Mouse (Mus musculus) retina, postnatal 7 days (tissue): ENCODE measurements around the gene 9530003J23Rik.
A peak's percentile ranks its signal among the peaks of the same experiment; 100 is the strongest.
"Not testable (repeated sequence)": the region's sequence is repeated elsewhere in the genome, so short reads cannot be mapped to it uniquely, and the experiment has no call there.

Experiments used
- DNase-seq: peaks from one replicate; pipeline ENCODE4 v3.0.0-alpha.2; 2012; ENCODE audit warnings: low read depth, low spot score

Gene 9530003J23Rik

DNA sequence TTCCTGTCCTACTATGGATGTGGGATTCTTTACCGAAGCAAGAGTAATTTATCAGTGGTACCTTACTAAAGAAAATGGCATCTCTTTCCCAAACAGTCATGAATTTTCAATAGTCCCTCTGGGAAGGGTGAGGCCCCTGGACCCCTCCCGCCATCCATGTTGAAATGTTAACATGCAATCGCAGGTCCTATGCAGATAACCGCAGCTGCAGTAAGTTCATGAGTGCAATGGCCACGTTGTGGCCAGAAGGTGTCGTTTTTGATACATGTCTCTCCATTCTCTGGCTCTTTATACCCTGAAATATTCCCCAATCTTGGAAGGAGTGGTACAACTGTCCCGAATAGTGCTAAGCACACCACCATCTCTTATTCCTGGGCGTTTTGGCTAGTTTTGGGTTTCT lies 13.4 kb downstream of the 9530003J23Rik start:
- no peak for DNase-seq

DNA sequence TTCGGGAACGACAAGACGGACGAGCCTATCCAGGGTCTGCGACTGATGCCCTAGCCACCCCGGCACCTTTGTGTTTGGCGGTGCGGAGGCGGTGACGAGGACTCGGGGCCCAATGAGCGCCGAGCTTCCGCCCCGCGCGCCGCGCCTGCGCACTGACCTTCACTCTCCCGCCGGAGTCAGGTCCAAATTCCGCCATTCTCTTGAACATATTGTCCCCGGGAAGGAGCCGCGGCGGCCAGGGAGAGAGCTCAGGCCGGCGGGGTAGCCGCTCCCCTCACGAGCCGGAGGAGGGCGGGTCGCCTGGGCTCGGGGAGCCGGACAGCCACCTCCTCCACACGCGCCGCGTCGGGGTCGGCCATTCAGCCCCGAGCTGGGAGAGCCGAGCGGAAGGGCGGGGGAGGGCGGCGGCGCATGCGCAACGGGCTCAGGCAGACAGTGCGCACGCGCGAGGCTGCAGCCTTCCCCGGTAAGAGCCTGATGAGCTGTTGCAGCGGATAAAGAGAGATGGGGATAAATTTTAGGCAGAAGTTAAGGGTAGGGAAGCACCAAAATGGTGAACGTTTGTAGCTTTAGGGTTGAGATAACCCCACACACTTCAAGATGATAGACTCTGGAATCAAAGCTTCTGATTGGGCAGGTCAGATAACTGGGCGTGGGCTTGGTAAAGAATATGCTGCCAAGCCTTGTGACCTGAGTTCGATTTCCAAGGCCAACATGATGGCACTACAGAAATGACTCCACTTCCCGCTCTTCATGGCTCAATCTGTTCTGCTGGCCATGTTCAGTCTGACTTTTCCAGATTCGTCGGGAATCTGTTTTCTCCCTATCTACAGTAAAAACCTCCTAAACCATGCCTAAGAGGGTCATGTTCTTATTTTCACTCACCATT lies 14.2 kb downstream of the 9530003J23Rik start, which contains the start of gene Yeats4:
Gene Yeats4, minus strand, starts transcription at position 406 of the 889 bp plus-strand sequence.
- peak; percentile 90 for DNase-seq

DNA sequence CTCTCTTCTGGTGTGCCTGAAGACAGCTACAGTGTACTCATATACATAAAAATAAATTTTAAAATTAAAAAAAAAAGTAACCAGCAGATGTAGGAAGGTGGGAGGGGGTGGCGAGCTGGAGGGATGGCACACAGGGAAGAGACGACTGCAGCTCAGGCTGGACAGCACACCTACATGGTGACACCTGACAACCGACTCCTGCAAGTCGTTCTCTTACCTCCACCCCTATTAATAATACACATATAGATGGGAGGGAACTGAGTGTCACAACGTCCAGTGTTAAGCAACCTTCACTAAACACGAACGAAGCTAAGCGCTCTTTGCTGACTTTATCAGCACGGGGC lies 14.8 kb downstream of the 9530003J23Rik start:
- DNase-seq: no peak

GRCm38 (mm10) chr10:117222821-117223220 lies 15.7 kb downstream of the 9530003J23Rik start:
- peak; percentile 63 for DNase-seq

- no peak for DNase-seq
Observed at GRCm38 (mm10) chr10:117218351-117218750, 20.2 kb downstream of the 9530003J23Rik start.

- no peak for DNase-seq
Observed at GRCm38 (mm10) chr10:117217246-117217840, 21.2 kb downstream of the 9530003J23Rik start.

GRCm38 (mm10) chr10:117216793-117217192 lies 21.7 kb downstream of the 9530003J23Rik start:
- DNase-seq: no peak

- no peak for DNase-seq
Observed at GRCm38 (mm10) chr10:117216132-117216495, 22.4 kb downstream of the 9530003J23Rik start.

DNA sequence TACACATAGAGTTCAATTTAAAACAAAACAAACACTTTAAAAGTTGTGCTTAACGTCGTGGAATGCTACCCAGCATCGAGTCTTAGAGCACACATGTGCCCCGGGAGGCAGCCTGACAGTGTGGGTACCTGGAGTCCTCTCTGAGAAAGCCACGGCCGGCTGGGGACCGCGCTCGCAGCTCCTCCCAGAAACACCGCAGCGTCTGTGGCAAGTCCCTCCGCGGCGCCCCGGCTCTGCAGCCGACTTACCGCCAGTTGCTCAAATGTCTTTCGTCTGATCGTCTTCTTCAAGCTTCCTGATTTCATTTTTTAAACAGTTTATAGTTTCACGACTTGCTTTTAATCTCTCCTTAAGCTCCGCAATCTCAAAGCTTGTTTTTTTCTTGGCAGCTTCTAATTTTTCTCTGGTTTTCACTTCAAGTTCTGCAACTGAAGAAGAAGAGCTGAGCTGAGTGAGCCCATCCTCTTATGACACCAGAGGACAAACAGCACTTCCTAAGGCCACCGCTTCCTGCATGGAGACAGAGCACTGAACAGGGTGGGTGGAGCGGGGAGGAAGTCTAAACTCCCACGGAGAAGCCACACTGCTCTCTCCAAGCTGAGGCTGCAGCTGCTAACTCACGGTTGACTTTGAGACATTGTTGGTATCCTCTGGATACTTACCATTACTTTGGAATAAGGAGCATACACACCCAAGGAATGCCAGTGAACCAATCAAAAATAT lies 22.9 kb downstream of the 9530003J23Rik start:
- no peak for DNase-seq

GRCm38 (mm10) chr10:117211023-117211422 lies 27.5 kb downstream of the 9530003J23Rik start:
- no peak for DNase-seq

DNA sequence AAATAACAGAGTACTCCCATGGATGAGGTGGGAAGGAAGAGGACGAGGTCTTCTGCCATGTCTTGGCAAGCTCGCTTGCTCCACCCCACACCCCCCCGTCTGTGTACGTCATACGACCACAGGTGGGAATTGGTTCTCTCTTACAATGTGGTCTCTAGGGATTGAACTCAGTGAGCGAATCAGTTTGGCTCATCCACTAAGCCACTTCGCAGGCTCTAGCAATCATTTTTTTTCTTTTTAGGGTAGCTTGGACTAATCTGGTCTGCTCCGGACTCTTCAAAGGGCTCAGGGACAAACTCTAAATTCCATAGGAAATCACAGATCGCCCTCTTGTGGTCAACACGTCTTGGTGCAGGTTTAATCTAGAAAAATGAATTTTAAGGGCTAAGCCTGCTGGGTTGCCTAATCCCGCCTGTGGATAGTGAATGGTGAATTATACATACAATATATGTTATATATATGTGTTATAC lies 29.0 kb downstream of the 9530003J23Rik start:
- peak; percentile 74 for DNase-seq

DNA sequence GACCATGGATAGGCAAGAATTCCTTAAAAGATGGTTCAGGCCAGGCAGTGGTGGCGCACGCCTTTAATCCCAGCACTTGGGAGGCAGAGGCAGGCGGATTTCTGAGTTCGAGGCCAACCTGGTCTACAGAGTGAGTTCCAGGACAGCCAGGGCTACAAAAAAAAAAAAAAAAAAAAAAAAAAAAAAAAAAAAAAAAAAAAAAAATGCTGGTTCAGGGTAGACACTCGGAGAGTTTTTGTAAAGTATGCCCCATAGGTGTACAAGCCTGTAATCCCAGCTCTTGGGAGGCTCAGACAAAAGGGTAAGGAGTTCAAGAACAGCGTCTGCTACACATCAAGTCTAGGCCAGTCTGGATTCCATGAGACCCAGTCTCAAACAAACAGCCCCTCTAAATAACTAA lies 29.7 kb downstream of the 9530003J23Rik start:
- not testable (repeated sequence) for DNase-seq

DNA sequence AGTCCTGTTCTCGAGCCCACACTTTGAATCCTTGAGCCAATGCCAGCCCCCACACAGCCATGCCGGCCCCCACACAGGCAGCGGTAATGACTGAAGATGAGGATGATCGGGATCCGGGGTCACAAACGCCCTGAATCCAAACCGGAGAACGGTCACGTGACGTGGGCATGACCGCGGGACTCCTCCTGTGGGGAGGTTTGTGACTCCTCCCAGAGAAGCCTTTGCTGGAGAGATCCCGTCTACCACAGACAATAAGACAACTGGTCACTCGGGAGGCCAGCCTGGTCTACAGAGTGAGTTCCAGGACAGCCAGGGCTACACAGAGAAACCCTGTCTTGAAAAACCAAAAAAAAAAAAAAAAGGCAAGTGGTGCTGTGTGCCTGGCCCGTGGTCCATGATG lies 30.3 kb downstream of the 9530003J23Rik start:
- no peak for DNase-seq

DNA sequence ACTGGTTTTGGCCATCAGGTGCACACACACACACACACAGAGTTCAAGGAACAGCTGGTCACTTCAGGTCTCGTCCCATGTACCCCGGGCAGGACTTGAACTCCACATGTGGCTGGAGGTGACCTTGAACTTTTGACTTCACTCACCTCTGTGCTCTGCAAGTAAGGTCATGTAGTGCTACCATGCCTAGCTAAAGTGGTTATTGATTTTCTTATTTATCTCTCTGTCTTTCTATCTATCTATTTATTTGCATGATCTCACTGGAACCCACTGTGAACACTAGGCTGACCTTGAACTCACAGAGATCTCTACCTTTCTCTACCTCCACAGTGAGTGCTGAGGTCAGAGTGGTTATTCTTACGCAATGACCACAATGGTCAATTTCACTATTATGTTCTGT lies 32.4 kb downstream of the 9530003J23Rik start:
- no peak for DNase-seq

DNA sequence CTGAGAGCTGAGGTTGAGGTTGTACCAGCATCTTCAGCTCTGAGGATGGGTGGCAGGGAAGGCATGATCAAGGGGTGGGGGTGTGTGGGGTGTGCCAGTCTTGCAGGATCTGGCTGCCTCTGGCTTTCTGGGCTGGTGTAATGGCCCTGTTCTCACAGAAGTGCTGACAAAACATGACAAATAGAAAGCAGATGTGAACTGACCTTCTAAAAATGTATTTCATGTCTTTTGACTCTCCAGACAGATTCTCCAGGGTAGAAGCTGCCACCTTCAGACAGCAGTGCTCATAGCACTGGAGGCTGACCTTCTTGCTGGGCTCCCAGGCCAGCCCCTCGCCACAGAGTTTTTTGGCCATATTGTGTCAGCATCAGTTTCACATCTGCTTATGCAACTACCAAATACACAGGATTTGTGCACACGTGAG lies 34.9 kb downstream of the 9530003J23Rik start:
- DNase-seq: no peak

GRCm38 (mm10) chr10:117202981-117203557 lies 35.4 kb downstream of the 9530003J23Rik start:
- no peak for DNase-seq

- no peak for DNase-seq
Observed at GRCm38 (mm10) chr10:117199701-117200100, 38.8 kb downstream of the 9530003J23Rik start.

DNA sequence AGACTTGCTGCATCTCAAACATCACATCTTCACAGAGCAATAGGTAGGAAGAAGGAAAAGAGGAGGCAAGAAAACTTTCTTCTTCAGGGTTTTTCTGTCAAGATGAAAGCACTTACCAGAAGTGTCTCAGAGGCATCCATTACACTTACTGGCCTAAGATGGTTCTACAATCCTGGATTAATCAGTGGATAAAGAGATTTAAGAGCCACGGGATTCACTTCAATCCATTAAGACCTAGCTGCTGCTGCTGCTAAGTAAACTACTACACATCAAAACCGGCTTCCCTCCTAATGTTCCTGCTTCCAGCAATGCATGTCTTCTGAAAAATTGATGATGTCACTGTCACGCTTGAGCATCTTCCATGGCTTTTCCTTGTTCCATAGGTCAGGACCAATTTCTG lies 41.8 kb downstream of the 9530003J23Rik start:
- DNase-seq: peak; percentile 54

DNA sequence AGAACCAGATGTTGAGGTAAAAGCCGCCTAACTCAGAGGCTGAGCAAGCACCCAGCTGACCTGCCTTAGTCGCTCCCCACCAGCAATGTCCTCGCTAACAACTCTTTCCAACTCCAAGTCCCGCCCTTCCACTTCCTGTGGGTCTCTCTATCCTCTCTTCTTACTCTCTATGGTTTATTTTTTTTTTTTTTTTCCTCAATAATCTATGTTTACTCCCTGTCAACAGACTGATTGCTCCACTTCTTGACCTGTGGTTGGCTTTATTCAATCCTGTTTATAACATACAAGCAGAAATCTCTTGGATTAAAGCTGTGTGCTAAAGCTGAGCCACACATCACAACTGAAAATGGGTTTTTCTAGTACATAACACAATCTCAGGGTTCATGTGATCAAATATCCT lies 42.8 kb downstream of the 9530003J23Rik start:
- DNase-seq: no peak

DNA sequence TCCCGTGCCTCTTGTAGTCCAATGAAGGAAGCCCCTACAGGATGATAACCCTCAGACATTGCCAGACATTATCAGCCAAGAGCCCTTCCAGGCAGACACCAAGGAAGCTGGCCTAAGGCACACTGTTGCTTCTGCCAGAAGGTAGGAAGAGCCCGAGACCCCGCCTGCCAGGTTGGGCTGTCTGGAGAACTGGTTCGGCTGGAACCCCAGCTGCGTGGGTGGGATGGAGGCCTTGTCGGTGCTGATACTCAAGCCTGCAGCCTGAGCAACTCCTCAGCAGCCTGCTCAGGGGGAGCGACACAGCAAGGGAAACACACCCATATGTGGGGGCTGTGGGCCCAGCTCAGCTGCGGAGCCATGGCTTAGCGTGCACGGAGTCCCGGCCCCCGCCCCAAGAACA lies 43.5 kb downstream of the 9530003J23Rik start:
- DNase-seq: no peak

DNA sequence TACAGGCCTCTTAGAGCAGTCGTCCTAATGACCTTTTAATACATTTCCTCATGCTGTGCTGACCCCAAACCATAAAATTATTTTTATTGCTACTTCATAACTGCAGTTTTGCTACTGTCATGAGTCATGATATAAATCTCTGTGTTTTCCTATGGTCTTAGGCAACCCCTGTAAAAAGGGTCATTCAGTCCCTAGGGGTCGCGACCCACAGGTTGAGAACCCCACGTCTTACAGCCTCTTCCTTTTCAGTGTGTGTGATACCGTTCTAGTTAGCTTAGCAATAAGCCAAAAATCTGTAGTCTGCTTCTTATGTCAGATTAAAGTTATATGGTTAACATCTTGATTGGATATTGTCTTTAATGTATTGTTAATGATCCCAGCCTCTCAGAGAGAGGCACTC lies 45.1 kb downstream of the 9530003J23Rik start:
- no peak for DNase-seq
